Mouse (Mus musculus) midbrain, embryonic 10.5 days (tissue): Measurements from ENCODE around the gene Crebl2. TPM values are rescaled to one million over a fixed set of nuclear protein-coding genes. Genes with fewer than 3 reads are reported as not detected.

Source experiments
- DNase-seq: peaks from one replicate; pipeline ENCODE4 v3.0.0-alpha.2; 2017; ENCODE audit warnings: low spot score
- H3K27ac ChIP-seq: fragments of 300-500 bp; sonication (generic); replicated peaks from 2 replicates; pipeline ENCODE4 v1.5.1; 2016; ENCODE audit warnings: mild to moderate bottlenecking
- H3K27me3 ChIP-seq: fragments of 300-500 bp; sonication (generic); 2 replicates; pipeline ENCODE4 v1.6.1; 2016; ENCODE audit warnings: low read depth, mild to moderate bottlenecking; ENCODE audit not compliant: poor library complexity, severe bottlenecking
- H3K36me3 ChIP-seq: fragments of 300-500 bp; sonication (generic); 2 replicates; pipeline ENCODE4 v1.6.1; 2016; ENCODE audit warnings: mild to moderate bottlenecking, moderate library complexity
- H3K4me1 ChIP-seq: fragments of 300-500 bp; sonication (generic); 2 replicates; pipeline ENCODE4 v1.6.1; 2016
- H3K4me3 ChIP-seq: fragments of 300-500 bp; sonication (generic); 2 replicates; pipeline ENCODE4 v1.5.1; 2016; ENCODE audit warnings: mild to moderate bottlenecking, moderate library complexity
- H3K9me3 ChIP-seq: fragments of 300-500 bp; sonication (generic); replicated peaks from 2 replicates; pipeline ENCODE4 v1.6.1; 2016; ENCODE audit warnings: mild to moderate bottlenecking
- WGBS: fragments of 180-500 bp; shearing (Covaris S2); methylation state at CpG from one replicate; pipeline ENCODE4 v1.1.7; 2016; 5-methylcytosine and 5-hydroxymethylcytosine counted together
- polyA plus RNA-seq: library from polyadenylated mRNA; unstranded; fragments of >200 nt; fragmentation: Nextera tagmentation; extraction: Ambion mirVana; gene quantifications from 2 replicates; pipeline ENCODE4 v1.2.1, GENCODE M21; 2016

Gene Crebl2
- polyA plus RNA-seq, 1 experiment from 2014 or later = 1.0 TPM

DNA sequence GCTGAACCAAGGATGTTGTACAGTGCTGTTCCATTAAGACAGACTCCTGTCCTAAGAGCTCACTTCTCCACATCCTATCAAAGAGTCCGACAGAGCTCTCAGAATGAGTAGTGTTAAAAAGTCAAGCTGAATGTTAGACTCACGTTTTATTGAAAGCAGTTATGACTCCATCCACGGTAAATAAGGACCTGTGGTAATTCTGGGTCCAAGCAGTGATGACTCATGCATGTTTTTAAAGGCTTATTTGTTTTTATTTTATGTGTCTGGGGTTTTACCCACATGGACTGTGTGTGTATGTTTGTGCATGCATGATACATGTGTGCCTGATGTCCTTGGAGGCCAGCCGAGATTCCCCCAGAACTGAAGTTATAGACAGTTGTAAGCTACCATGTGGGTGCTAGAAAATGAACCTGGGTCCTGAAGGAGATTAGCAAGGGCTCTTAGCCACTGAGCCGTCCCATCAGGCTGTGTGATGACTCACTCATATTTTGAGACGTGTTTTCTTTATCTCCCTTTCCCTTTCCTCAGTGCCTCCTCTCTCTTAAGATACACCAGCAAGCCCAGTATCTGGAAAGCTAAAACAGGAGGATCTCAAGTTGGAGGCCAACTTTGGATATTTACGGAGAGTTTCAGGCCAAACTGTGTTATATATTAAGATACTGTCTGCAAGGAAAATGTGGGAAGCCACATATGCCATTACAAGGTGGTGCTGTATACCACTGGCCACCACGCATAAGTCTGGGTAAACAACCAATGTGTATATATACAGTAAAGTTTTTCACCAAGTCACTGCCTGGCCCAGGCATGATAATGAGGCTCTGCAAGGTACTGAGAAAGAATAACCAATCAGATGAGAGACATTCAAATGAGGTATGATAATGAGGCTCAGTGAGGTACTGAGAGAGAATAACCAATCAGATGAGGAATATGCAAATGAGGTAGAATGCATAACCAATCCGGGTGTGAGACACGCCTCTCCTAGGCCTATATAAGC is 74.2 kb downstream of the Crebl2 start:
- H3K4me1 ChIP-seq = peaks cover 6% of the 10 kb centered on the region
- H3K36me3 ChIP-seq = no peaks in the 10 kb centered on the region
- WGBS = 90% methylated on average over 10 of the region's 10 CpGs
- H3K27me3 ChIP-seq = no peaks in the 10 kb centered on the region
- H3K9me3 ChIP-seq = no peaks in the 10 kb centered on the region
- H3K4me3 ChIP-seq = no peak overlapping the region
- no peak overlapping the region for H3K27ac ChIP-seq
- no peak for DNase-seq

DNA sequence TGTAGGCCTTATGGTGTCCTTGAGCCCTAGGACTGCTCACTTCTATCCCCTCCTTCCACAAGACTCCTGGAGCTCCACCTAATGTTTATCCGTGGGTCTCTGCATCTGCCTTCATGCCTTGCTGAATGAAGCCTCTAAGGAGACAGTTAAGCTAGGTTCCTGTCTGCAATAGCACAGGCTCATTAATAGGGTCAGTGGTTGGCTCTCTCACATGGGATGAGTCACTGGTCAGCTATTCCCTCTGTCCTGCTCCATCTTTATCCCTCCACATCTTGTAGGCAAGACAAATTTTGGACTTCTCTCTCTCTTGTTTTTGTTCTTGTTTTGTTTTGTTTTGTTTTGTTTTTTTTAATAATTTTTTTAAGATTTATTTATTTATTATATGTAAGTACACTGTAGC is 75.9 kb downstream of the Crebl2 start:
- Histone ChIP-seq H3K27ac (no peak overlapping the region), H3K27me3 (no peaks in the 10 kb centered on the region), H3K36me3 (no peaks in the 10 kb centered on the region), H3K4me3 (no peak overlapping the region), H3K9me3 (no peaks in the 10 kb centered on the region), H3K4me1 (no peaks in the 10 kb centered on the region)
- WGBS = 88% methylated on average over 1 of the region's 1 CpGs
- no peak for DNase-seq

Other genes starting within 250 kb of the Crebl2 start
- gene Mansc1, start 197.7 kb upstream of the Crebl2 start, polyA plus RNA-seq = 0.49 and 1.3 TPM in 2 replicates
- gene Borcs5, start 190.6 kb upstream of the Crebl2 start, polyA plus RNA-seq = 20.3 and 23.6 TPM in 2 replicates
- 14.2 and 16.6 TPM in 2 replicates for gene Dusp16, start 37.5 kb upstream of the Crebl2 start, polyA plus RNA-seq
- gene Gpr19, start 68.4 kb downstream of the Crebl2 start, polyA plus RNA-seq = 32.3 and 37.7 TPM in 2 replicates
- 15.5 and 20.9 TPM in 2 replicates for gene Cdkn1b, start 90.2 kb downstream of the Crebl2 start, polyA plus RNA-seq
- gene Apold1, start 151.6 kb downstream of the Crebl2 start, polyA plus RNA-seq = 2.5 and 2.8 TPM in 2 replicates
- gene Ddx47, start 181.5 kb downstream of the Crebl2 start, polyA plus RNA-seq = 105 and 108 TPM in 2 replicates
- gene Gprc5a, start 235.5 kb downstream of the Crebl2 start, polyA plus RNA-seq = 3.3 and 3.5 TPM in 2 replicates